Mouse (Mus musculus): Measurements from ENCODE around the gene Dcaf10.
A peak's percentile ranks its signal among the peaks of the same experiment; 100 is the strongest.
"Not testable (repeated sequence)": the region's sequence is repeated elsewhere in the genome, so short reads cannot be mapped to it uniquely, and the experiment has no call there.

Gene Dcaf10

DNA sequence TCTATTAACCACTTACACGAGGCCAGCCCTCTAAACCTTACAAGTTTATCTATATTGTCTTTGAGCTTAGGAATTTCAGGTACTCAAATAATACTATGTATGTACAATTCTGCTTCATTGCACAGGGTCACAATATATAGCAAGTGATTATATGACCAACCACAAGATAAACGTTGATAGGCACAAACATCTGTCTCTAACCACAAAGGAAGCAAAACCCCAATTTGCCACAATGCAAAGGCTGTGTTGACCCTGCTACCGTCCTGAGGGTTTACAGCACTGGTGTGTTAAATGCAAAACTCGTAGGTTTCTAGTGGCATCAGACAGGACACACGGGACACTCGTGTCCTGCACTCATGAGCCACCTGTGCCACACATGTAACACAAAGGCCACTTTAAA, 54.3 kb downstream of the Dcaf10 start:
- not testable (repeated sequence) for DNase-seq

GRCm38 (mm10) chr4:45398315-45398714, 56.4 kb downstream of the Dcaf10 start:
- not testable (repeated sequence) for DNase-seq

DNA sequence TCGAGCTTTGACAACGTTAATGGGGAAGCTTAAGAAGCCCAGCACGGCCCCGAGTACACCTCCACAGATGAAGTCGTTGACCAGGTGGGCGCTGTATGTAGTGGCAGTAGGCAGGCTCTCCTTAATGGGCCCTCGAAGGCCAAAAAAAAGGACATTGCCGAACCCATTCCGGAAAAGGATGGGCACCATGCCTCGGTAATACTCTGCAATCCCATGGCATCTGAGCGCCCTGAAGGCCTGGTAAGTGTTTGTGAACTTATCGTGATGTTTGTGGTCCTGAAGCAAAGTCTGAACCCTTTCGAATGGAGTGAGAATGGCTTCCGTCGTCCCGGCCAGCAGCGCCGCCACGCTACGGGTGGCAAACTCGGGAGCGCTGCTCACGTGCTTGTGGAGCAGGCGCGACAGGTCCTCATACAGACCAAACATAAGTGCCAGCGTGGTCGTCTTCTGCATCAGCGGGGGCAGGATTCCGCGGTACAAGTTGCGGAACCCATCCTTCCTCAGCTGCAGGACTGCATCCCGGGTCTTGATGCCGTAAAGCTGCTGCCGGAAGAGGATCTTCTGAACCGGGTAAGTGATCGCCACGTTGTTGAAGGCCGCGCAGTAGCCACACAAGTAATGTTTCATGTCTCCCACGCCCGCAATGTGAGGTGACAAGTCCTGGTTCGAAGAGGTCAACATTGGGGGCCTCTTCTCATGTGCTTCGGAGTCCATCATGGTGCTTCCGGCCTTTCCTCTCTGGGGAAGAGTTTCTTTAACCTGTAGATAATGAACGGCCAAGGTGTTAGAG, 57.7 kb downstream of the Dcaf10 start:
- no peak for DNase-seq

- no peak for DNase-seq
Observed at GRCm38 (mm10) chr4:45402281-45402680, 60.4 kb downstream of the Dcaf10 start.

DNA sequence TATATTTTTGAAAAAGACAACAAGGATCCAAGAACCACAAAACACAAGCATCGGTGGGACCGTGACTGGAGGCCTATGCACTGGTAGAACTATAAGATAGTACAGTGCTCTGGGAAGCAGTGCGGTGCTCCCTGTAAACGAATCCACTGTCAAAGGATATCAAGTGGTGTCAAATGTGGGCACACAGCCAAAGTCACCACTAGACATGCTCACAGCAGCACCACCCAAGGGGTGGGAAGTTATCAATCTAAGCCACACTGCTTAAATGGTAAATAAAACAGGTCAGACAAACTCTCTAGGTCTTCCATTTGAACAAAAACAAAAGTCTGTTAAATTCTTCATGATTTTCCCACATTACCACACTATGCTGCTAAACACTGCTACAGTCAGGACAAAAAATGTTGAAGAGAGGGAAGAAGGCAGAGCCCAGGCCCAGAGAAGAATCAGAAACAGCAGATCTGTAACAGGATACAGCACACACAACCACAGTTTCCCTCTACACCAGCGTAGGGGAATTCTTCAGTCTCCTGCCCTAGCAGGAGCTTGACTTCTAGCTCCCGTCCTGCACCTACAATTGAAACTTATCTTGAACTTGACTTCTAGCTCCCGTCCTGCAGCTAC, 61.1 kb downstream of the Dcaf10 start:
- DNase-seq: no peak

DNA sequence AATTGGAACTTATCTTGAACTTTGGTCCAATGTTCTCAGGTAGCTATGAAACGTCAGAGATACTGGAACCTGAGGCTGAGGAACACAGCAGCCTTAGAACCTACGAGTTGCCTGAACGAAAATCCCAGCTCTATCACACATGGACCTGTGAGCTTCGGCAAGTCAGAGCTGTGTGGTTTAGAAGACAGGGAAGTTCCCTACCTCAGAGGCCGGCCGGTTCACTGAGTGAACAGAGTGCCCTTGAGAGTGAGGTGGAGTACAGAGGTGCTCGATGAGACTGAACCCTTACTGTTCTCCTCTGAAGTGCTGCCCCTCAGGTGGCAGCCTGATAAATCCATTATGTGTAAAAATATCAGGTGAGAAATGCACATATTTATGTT, 61.6 kb downstream of the Dcaf10 start:
- DNase-seq: no peak

GRCm38 (mm10) chr4:45404086-45404485, 62.2 kb downstream of the Dcaf10 start:
- no peak for DNase-seq

- DNase-seq: no peak
Observed at GRCm38 (mm10) chr4:45405315-45405714, 63.4 kb downstream of the Dcaf10 start.

DNA sequence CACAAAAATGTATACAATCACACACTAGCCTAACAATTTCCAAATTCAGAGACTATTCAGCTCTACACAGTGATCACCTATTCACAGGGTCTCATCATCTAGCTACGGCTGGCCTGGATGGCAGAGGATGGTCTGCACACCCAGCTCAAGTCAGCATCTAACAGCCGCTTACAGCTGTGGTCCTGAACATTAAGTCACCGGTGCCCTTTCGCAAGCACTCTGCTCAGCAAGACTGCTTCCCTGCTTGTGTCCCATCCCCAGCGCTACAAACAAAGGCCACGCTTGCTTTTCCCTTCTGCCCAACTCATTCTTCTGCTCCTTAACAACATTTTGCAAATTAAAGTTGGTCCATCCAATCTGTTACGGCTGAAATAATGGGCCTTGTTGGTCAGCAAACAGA, 64.5 kb downstream of the Dcaf10 start:
- no peak for DNase-seq

DNA sequence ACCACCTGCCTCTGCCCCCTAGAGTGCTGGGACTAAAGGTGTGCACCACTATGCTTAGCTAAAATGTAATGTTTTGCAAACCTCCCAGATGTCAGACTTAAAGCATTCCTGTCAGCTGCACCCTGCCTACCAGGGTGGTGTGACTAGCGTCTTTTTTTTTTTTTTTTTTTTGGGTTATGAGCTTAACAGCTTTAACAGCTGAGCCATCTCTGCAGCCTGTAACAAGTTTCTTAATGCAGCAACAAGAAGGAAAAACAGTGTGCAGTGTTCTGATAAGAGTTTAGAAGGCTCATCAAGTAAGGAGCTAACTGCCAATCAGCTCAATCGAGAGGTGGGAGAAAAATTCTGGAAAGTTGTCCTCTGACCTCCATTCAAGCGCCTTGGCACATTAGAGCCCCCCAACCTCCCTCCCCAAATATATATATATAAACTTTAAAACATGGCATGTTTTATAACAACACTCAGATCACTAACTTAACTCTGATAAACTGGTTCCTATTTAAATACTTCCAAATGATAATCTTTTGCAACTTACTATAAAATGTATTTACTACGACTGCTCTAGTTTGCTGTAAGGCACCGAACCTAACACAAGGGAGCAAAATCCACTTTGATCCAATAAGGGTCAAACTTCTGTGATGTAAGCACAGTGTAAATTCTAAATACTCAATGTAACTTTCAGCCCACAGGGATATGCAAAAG, 65.3 kb downstream of the Dcaf10 start:
- no peak for DNase-seq

- no peak for DNase-seq
Observed at GRCm38 (mm10) chr4:45407703-45408334, 65.9 kb downstream of the Dcaf10 start.

GRCm38 (mm10) chr4:45408427-45409132, 66.7 kb downstream of the Dcaf10 start, which contains the start of gene Slc25a51:
TSS of gene Slc25a51 (minus strand) at chr4:45408766.
- peak; percentile 86 to 92 for DNase-seq

- peak; percentile 65 to 67 for DNase-seq
Observed at GRCm38 (mm10) chr4:45409270-45409669, 67.4 kb downstream of the Dcaf10 start.

- DNase-seq: no peak
Observed at GRCm38 (mm10) chr4:45411181-45411790, 69.4 kb downstream of the Dcaf10 start.

- DNase-seq: no peak
Observed at GRCm38 (mm10) chr4:45412433-45413192, 70.7 kb downstream of the Dcaf10 start.

- no peak for DNase-seq
Observed at GRCm38 (mm10) chr4:45413674-45414338, 71.9 kb downstream of the Dcaf10 start.

GRCm38 (mm10) chr4:45416314-45416713, 74.4 kb downstream of the Dcaf10 start:
- peak; percentile 52 to 53 for DNase-seq

DNA sequence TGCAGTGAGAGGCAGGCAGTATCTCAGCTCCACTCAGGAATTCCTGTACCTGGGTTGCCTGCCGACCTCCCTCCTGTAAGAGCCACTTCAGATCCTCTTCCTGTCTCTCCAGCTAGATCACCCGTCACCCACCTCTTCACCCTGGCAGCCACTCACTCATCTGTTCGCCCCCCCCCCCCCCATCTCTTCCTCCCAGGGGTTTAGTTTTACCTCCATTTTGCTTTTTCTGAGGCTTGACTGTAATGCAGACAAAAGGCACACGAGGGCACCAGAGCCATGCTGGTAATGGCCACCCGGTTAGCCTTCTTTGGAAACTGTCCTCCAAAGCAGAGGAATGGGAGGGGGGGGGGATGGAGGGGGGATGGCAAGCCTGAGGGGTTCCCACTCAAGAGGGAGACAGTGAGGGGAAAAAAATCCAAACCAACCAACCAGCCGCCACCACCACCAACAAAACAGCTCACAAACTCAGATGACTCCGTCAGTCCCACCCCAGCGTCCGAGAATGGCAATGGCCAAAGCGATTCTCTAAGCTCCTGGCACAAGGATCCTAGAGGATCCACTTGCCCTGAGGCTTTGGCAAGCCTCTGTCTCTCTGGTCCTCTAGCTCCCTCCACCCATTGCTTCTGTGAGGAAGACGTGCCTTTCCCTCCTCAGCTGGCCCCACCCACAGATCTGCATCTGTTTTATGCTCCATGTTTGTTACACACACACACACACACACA, 76.5 kb downstream of the Dcaf10 start:
- DNase-seq: peak; percentile 75 to 82

- DNase-seq: no peak
Observed at GRCm38 (mm10) chr4:45419051-45419450, 77.2 kb downstream of the Dcaf10 start.

GRCm38 (mm10) chr4:45420733-45421132, 78.8 kb downstream of the Dcaf10 start:
- DNase-seq: no peak

All from cerebellum, postnatal 14 days (tissue).